Mouse (Mus musculus): Measurements from ENCODE around the gene Adck2. TPM values are rescaled to one million over a fixed set of nuclear protein-coding genes. Genes with fewer than 3 reads are reported as not detected.
A peak's percentile ranks its signal among the peaks of the same experiment; 100 is the strongest.

Adck2 gene
- polyA plus RNA-seq, 1 experiment from 2014 or later = 35.7 TPM

DNA sequence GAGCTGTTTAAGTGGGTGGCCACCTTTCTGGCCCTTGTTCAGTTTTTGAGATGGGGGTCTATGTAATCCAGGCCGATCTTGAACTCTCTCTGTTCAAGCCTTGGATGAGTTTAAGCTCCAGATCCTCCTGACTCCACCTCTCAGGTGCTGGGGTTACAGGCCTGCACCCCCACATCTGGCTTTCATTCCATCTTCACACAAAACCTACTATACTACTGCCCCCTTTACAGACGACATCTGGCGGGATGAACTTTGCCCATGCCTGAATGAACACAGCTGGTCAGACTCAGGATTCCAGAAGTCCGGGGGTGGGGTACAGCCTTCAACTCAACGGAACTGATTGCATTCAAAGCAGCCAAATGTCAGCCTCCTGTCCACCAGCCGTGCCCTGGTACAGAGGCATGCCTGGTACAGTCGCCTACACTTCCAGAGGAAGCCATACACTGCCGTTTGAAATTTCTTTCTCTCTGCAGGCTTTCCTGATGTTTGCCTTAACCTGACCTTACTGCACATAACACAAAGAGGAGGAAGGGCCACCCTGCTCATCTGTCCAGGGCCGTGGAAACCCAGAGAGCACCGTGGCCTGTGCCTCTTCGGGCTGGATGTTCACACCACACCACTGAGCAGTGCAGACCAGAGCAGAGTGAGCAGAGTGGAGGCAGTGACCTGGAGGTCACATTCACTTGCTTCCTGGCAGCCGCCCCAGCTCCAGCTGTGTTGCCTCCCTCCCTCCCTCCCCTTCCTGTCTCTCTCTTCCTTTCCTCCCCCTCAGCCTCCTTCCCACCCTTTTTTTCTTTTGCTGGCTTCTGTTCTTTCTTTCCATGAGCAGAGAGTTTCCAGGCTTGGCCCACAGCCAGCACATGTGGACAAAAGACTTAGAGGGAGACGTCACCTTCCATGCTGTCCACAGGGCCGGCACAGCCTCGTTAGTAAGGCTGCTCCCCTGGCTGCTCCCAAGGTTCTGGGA is 30.8 kb upstream of the Adck2 start:
- peak; percentile 83 for ATAC-seq
- peak overlapping the region; percentile 88 for H3K27ac ChIP-seq
- H3K9me3 ChIP-seq (replicated peaks) = no peaks in the 10 kb centered on the region
- 0 out of 2 replicates have a peak, but pooled peaks cover 5% of the 10 kb centered on the region for H3K36me3 ChIP-seq (ENCODE audit: poor library complexity, severe bottlenecking)
- WGBS = 21% methylated on average over 15 of the region's 15 CpGs
- peak overlapping the region; percentile 51; the same call in 1 of the 2 replicates for H3K9ac ChIP-seq
- H3K27me3 ChIP-seq = no peaks in the 10 kb centered on the region
- peaks cover 80% of the 10 kb centered on the region for H3K4me1 ChIP-seq
- peak overlapping the region; percentile 33 for H3K4me2 ChIP-seq
- H3K4me3 ChIP-seq = no peak overlapping the region

DNA sequence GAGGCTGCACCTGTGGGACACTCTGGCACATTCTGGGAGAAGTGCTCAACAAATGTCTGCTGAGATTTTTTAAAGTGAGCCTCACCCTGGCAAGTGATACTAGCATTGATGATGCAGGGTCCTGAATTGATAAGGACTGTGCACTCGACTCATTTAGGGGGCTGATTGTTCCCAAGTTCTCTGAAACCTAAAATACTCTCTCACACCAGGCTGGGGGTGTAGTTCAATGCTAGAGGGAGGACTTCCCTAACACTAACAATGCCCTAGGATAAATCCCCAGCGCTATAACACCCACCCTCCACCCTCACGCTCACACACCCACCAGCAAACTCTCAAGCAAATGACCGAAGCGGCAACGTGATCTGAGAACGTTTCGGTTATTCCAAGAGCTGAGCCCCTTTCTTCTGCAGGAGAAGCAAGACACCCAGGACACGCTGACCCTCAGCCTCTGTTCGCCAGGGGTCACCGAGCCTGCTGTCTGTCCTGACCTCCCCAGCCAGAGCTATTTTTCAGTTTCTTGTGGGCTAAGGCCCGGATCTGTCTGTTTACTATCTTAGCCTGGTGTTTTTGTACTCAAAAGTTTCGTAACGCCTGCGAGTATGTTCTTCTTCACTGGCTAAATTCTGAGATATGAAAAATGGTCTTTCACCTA is 29.8 kb upstream of the Adck2 start:
- no peaks in the 10 kb centered on the region for H3K9me3 ChIP-seq (replicated peaks)
- ATAC-seq = peak; percentile 5; the same call in 1 of the 2 replicates
- no peak overlapping the region for H3K9ac ChIP-seq
- 0 out of 2 replicates have a peak, but pooled peaks cover 5% of the 10 kb centered on the region for H3K36me3 ChIP-seq (ENCODE audit: poor library complexity, severe bottlenecking)
- peaks cover 74% of the 10 kb centered on the region for H3K4me1 ChIP-seq
- H3K4me2 ChIP-seq = peak overlapping the region; percentile 33; the same call in 1 of the 2 replicates
- H3K27ac ChIP-seq = peak overlapping the region; percentile 88
- no peak overlapping the region for H3K4me3 ChIP-seq
- no peaks in the 10 kb centered on the region for H3K27me3 ChIP-seq
- WGBS = 30% methylated on average over 15 of the region's 15 CpGs

DNA sequence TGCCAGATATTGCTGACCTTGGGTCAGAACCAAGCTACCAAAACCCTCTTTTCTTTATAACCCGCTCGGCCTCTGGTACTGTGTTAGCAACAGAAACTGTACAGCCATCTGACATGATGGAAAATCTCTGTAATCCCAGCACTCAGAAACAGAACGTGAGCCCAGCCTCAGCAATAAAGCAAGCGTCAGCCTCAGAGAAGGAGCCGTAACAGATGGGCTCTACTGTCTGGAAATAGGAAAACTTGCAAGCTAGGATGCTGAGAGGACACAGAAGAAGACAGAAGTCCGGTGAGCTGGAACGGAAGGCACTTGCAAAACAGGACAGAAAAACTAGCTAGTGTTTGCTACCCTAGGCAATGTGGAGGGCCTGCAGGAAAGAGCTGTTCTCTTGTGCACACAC is 28.2 kb upstream of the Adck2 start:
- 92% methylated on average over 7 of the region's 7 CpGs for WGBS
- Histone ChIP-seq H3K9ac (no peak overlapping the region), H3K4me1 (peaks cover 60% of the 10 kb centered on the region), H3K27me3 (no peaks in the 10 kb centered on the region), H3K27ac (no peak overlapping the region), H3K4me3 (no peak overlapping the region), H3K36me3 (ENCODE audit: poor library complexity, severe bottlenecking) (0 out of 2 replicates have a peak, but pooled peaks cover 5% of the 10 kb centered on the region), H3K4me2 (no peak overlapping the region), H3K9me3 (replicated peaks) (no peaks in the 10 kb centered on the region)
- ATAC-seq = no peak

- no peak overlapping the region for H3K4me2 ChIP-seq
- H3K4me1 ChIP-seq = peaks cover 51% of the 10 kb centered on the region
- peaks cover 10% of the 10 kb centered on the region; the same call in 1 of the 2 replicates for H3K36me3 ChIP-seq (ENCODE audit: poor library complexity, severe bottlenecking)
- 82% methylated on average over 5 of the region's 5 CpGs for WGBS
- ATAC-seq = no peak
- no peak overlapping the region for H3K27ac ChIP-seq
- H3K4me3 ChIP-seq = no peak overlapping the region
- H3K27me3 ChIP-seq = no peaks in the 10 kb centered on the region
- H3K9ac ChIP-seq = no peak overlapping the region
- H3K9me3 ChIP-seq (replicated peaks) = no peaks in the 10 kb centered on the region
These were observed 25.6 kb upstream of the Adck2 start for GRCm38 (mm10) chr6:39548030-39548429.

GRCm38 (mm10) chr6:39551981-39552636 is 21.6 kb upstream of the Adck2 start:
- ATAC-seq = no peak
- WGBS = 68% methylated on average over 8 of the region's 8 CpGs
- Histone ChIP-seq H3K4me1 (peaks cover 45% of the 10 kb centered on the region), H3K9ac (no peak overlapping the region), H3K9me3 (replicated peaks) (no peaks in the 10 kb centered on the region), H3K27ac (no peak overlapping the region), H3K36me3 (ENCODE audit: poor library complexity, severe bottlenecking) (peaks cover 11% of the 10 kb centered on the region; the same call in 1 of the 2 replicates), H3K4me2 (no peak overlapping the region), H3K27me3 (no peaks in the 10 kb centered on the region), H3K4me3 (no peak overlapping the region)

- no peak for ATAC-seq
- 54% methylated on average over 12 of the region's 12 CpGs for WGBS
These were observed 18.6 kb upstream of the Adck2 start for GRCm38 (mm10) chr6:39554888-39555647.

GRCm38 (mm10) chr6:39555648-39555945 is 18.1 kb upstream of the Adck2 start:
- ATAC-seq = no peak
- Histone ChIP-seq H3K4me2 (peak overlapping the region; percentile 67), H3K9ac (peak overlapping the region; percentile 41), H3K4me3 (peak overlapping the region; percentile 88), H3K36me3 (ENCODE audit: poor library complexity, severe bottlenecking) (peaks cover 9% of the 10 kb centered on the region; the same call in 1 of the 2 replicates), H3K4me1 (peaks cover 52% of the 10 kb centered on the region), H3K27me3 (no peaks in the 10 kb centered on the region), H3K27ac (no peak overlapping the region), H3K9me3 (replicated peaks) (no peaks in the 10 kb centered on the region)
- WGBS = 77% methylated on average over 2 of the region's 2 CpGs

More at GRCm38 (mm10) chr6:39554888-39555647, 18.6 kb upstream of the Adck2 start:
- Histone ChIP-seq H3K4me1 (peaks cover 52% of the 10 kb centered on the region), H3K9ac (peak overlapping the region; percentile 43), H3K9me3 (replicated peaks) (no peaks in the 10 kb centered on the region), H3K27ac (no peak overlapping the region), H3K27me3 (no peaks in the 10 kb centered on the region), H3K36me3 (ENCODE audit: poor library complexity, severe bottlenecking) (peaks cover 9% of the 10 kb centered on the region; the same call in 1 of the 2 replicates), H3K4me2 (peak overlapping the region; percentile 67), H3K4me3 (peak overlapping the region; percentile 88)

- peak; percentile 74 for ATAC-seq
- WGBS = under 1% methylated on average over 50 of the region's 54 CpGs
- peak overlapping the region; percentile 88 for H3K4me3 ChIP-seq
- H3K4me1 ChIP-seq = peaks cover 52% of the 10 kb centered on the region
- peak overlapping the region; percentile 67 for H3K4me2 ChIP-seq
- H3K9me3 ChIP-seq (replicated peaks) = no peaks in the 10 kb centered on the region
- H3K9ac ChIP-seq = peak overlapping the region; percentile 92
- H3K27me3 ChIP-seq = no peaks in the 10 kb centered on the region
- 0 out of 2 replicates have a peak, but pooled peaks cover 4% of the 10 kb centered on the region for H3K36me3 ChIP-seq (ENCODE audit: poor library complexity, severe bottlenecking)
- H3K27ac ChIP-seq = peak overlapping the region; percentile 89
These were observed 16.6 kb upstream of the Adck2 start for GRCm38 (mm10) chr6:39556900-39557659.

GRCm38 (mm10) chr6:39557723-39558261 is 15.9 kb upstream of the Adck2 start, which contains the start of gene Dennd2a:
Gene Dennd2a (minus strand): TSS chr6:39557867.
- peak within 1 kb of the TSS; percentile 67 for H3K4me2 ChIP-seq
- peak within 1 kb of the TSS; percentile 88 for H3K4me3 ChIP-seq
- WGBS = under 1% methylated on average over 45 of the region's 50 CpGs
- no peaks in the 10 kb centered on the region for H3K9me3 ChIP-seq (replicated peaks)
- H3K27me3 ChIP-seq = no peaks in the 10 kb centered on the region
- ATAC-seq = peak; percentile 96
- peak within 1 kb of the TSS; percentile 92 for H3K9ac ChIP-seq
- H3K27ac ChIP-seq = peak within 1 kb of the TSS; percentile 89
- H3K4me1 ChIP-seq = peaks cover 49% of the 10 kb centered on the region
- 0 out of 2 replicates have a peak, but pooled peaks cover 4% of the 10 kb centered on the region for H3K36me3 ChIP-seq (ENCODE audit: poor library complexity, severe bottlenecking)

DNA sequence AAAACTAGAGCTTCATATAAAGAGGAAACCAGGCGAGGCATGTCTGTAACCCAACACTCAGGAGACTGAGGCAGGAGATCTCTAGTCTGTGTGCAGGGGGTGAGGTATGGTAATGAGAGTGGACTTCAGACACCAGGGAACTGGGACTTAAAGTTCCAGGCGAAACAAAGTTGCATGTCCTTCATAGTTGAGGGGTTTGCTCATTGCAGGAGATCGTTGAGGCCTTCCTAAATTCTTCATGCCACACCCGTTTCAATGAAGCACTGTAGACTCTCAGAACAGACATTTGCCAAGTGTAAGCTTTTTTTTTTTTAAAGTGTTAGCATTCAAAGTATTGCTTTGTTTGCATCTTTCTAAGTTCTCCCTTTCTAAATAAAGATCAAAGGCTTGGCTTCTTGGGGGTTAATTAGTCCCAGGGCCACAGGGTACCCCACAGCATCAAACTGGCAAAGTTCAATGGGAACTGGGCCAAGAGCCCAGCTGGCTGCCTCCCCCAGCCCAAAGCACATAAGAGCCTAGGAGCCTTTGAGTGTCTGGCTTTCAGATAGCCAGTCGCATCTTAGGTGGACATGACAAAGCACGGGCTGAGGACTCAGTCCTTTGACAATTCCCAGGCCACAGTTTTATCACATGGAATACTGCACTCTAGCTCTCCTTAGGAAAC is 14.3 kb upstream of the Adck2 start:
- Histone ChIP-seq H3K9me3 (replicated peaks) (no peaks in the 10 kb centered on the region), H3K27me3 (no peaks in the 10 kb centered on the region), H3K4me1 (peaks cover 46% of the 10 kb centered on the region), H3K4me2 (no peak overlapping the region), H3K4me3 (no peak overlapping the region), H3K9ac (no peak overlapping the region), H3K36me3 (ENCODE audit: poor library complexity, severe bottlenecking) (no peaks in the 10 kb centered on the region), H3K27ac (peak overlapping the region; percentile 26; the same call in 1 of the 2 replicates)
- 35% methylated on average over 6 of the region's 6 CpGs for WGBS
- ATAC-seq = no peak
